Mouse (Mus musculus) neural tube, embryonic 10.5 days (tissue): ENCODE data around the gene Strip2.
A peak's percentile ranks its signal among the peaks of the same experiment; 100 is the strongest.

Experiments
- DNase-seq: peaks from one replicate; pipeline ENCODE4 v3.0.0-alpha.2; 2017; ENCODE audit warnings: low spot score; ENCODE audit errors: extremely low spot score

The Strip2 gene

GRCm38 (mm10) chr6:29925594-29926219, 8.9 kb downstream of the Strip2 start:
- DNase-seq: no peak

- DNase-seq: no peak
Measured at GRCm38 (mm10) chr6:29930087-29930486, 13.3 kb downstream of the Strip2 start.

GRCm38 (mm10) chr6:29930665-29931064, 13.9 kb downstream of the Strip2 start:
- no peak for DNase-seq

GRCm38 (mm10) chr6:29931181-29931580, 14.4 kb downstream of the Strip2 start:
- DNase-seq: no peak

- DNase-seq: no peak
Measured at GRCm38 (mm10) chr6:29935741-29936140, 18.9 kb downstream of the Strip2 start.

- no peak for DNase-seq
Measured at GRCm38 (mm10) chr6:29940428-29940827, 23.6 kb downstream of the Strip2 start.

GRCm38 (mm10) chr6:29941036-29941435, 24.2 kb downstream of the Strip2 start:
- DNase-seq: no peak

GRCm38 (mm10) chr6:29944465-29944864, 27.7 kb downstream of the Strip2 start:
- DNase-seq: no peak

GRCm38 (mm10) chr6:29946568-29946967, 29.8 kb downstream of the Strip2 start:
- no peak for DNase-seq

- no peak for DNase-seq
Measured at GRCm38 (mm10) chr6:29947823-29948222, 31.0 kb downstream of the Strip2 start.

GRCm38 (mm10) chr6:29956749-29957148, 39.9 kb downstream of the Strip2 start:
- no peak for DNase-seq

- no peak for DNase-seq
Measured at GRCm38 (mm10) chr6:29958669-29959068, 41.9 kb downstream of the Strip2 start.

GRCm38 (mm10) chr6:29961081-29961480, 44.3 kb downstream of the Strip2 start:
- DNase-seq: no peak

- DNase-seq: no peak
Measured at GRCm38 (mm10) chr6:29967917-29968316, 51.1 kb downstream of the Strip2 start.

- no peak for DNase-seq
Measured at GRCm38 (mm10) chr6:29973341-29973740, 56.5 kb downstream of the Strip2 start.

GRCm38 (mm10) chr6:29974836-29975235, 58.0 kb downstream of the Strip2 start:
- DNase-seq: no peak

- DNase-seq: no peak
Measured at GRCm38 (mm10) chr6:29980461-29980860, 63.6 kb downstream of the Strip2 start.

GRCm38 (mm10) chr6:29981797-29982196, 65.0 kb downstream of the Strip2 start:
- no peak for DNase-seq

GRCm38 (mm10) chr6:29985058-29985498, 68.3 kb downstream of the Strip2 start:
- peak; percentile 79 for DNase-seq

- no peak for DNase-seq
Measured at GRCm38 (mm10) chr6:29985504-29985903, 68.7 kb downstream of the Strip2 start.

- no peak for DNase-seq
Measured at GRCm38 (mm10) chr6:29985986-29986385, 69.2 kb downstream of the Strip2 start.

- DNase-seq: no peak
Measured at GRCm38 (mm10) chr6:29987246-29987645, 70.4 kb downstream of the Strip2 start.

- no peak for DNase-seq
Measured at GRCm38 (mm10) chr6:29998140-29998539, 81.3 kb downstream of the Strip2 start.

GRCm38 (mm10) chr6:29998771-29999170, 82.0 kb downstream of the Strip2 start:
- DNase-seq: no peak
